Mouse (Mus musculus) brain, embryonic 14.5 days (tissue): ENCODE data around the gene Mark4.

Experiments used
- CTCF ChIP-seq: fragments of 200-500 bp; IDR thresholded peaks from 2 replicates; pipeline ENCODE4 v1.5.1; 2012; ENCODE audit warnings: inconsistent platforms, mild to moderate bottlenecking, moderate library complexity, borderline replicate concordance; ENCODE audit not compliant: insufficient read depth, insufficient read length; ENCODE audit errors: extremely low read depth
- POLR2A ChIP-seq: fragments of 200-500 bp; IDR thresholded peaks from 2 replicates; pipeline ENCODE4 v1.6.1; 2012; ENCODE audit warnings: mild to moderate bottlenecking, inconsistent platforms, borderline replicate concordance; ENCODE audit not compliant: poor library complexity, insufficient read depth, insufficient read length, severe bottlenecking; ENCODE audit errors: extremely low read depth

GRCm38 (mm10) chr7:19420121-19420520, 38.5 kb downstream of the Mark4 start:
- TF ChIP-seq CTCF (no peak), POLR2A (no peak)
